Mouse (Mus musculus): ENCODE results near the gene Olfr835. TPM values are rescaled to one million over a fixed set of nuclear protein-coding genes. Genes with fewer than 3 reads are reported as not detected.

The Olfr835 gene
- polyA plus RNA-seq (2014; fragmentation: Nextera tagmentation; extraction: Ambion mirVana) = not detected in 2 replicates

DNA sequence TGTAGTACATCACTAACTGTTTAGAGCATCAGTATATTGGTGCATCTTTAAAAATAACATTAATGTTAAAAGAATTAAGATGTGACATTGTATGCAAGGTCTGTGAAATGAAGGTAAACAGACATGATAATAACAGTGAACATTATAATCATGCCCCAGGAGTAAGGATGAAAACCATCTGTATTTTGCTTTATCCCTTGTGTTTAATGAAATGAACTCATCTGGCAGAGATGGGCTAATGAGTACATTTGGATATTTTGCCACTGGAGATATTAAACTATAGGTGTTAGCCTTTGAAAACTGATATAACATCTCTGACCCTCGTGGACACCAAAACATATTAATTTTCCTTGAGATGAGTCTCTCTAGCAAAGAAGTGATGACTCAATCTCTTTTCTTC lies at the start of gene Olfr835:
Olfr835 (plus strand) TSS at position 301 of the 400 bp plus-strand sequence.
- DNase-seq (ENCODE audit: low spot score) = no peak
- 62% methylated on average over 1 of the region's 1 CpGs for WGBS
- 0 out of 2 replicates have a peak, but pooled peaks cover 4% of the 10 kb centered on the region for H3K9me3 ChIP-seq (ENCODE audit: control insufficient read depth, low read length)
- ATAC-seq (replicated peaks; ENCODE audit: low FRiP score, low TSS enrichment, low read depth) = no peak
- H3K4me1 ChIP-seq (replicated peaks; ENCODE audit: control insufficient read depth, insufficient read depth, low read length) = no peaks in the 10 kb centered on the region
- no peak within 1 kb of the TSS for H3K27ac ChIP-seq (ENCODE audit: low read depth)
- no peak within 1 kb of the TSS for H3K4me2 ChIP-seq (ENCODE audit: low read length)
- no peaks in the 10 kb centered on the region for H3K27me3 ChIP-seq (replicated peaks; ENCODE audit: control insufficient read depth, insufficient read depth, low read length)
- H3K9ac ChIP-seq (ENCODE audit: low read length) = no peak within 1 kb of the TSS
- no peaks in the 10 kb centered on the region for H3K36me3 ChIP-seq (ENCODE audit: control insufficient read depth, insufficient read depth, low read length)
- no peak within 1 kb of the TSS for H3K4me3 ChIP-seq (ENCODE audit: low read depth, low read length)

DNA sequence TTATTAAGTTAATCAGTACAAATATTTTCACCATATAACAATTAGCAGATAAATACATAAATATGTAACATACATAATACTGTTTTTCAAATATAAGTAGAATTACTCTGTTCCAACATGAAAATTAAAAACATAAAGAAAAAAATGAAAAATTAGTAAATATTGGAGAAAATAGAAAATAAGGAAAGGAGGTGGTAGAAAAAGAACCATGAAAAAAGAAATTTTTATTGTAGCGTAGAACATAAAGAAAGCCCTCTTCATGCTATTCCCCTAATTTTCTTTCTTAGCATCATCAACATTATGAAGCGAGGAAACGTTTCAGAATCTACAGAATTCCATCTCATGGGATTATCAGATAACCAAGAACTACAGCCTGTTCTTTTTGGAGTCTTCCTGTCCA lies 44.8 kb upstream of the Olfr835 start, which contains the start of gene Olfr834:
Olfr834 (plus strand) TSS at position 301 of the 400 bp plus-strand sequence.
- Histone ChIP-seq H3K4me3 (ENCODE audit: low read depth, low read length) (no peak within 1 kb of the TSS), H3K9me3 (ENCODE audit: control insufficient read depth, low read length) (peaks cover 3% of the 10 kb centered on the region; the same call in 1 of the 2 replicates), H3K27me3 (replicated peaks; ENCODE audit: control insufficient read depth, insufficient read depth, low read length) (no peaks in the 10 kb centered on the region), H3K27ac (ENCODE audit: low read depth) (no peak within 1 kb of the TSS), H3K4me2 (ENCODE audit: low read length) (no peak within 1 kb of the TSS), H3K36me3 (ENCODE audit: control insufficient read depth, insufficient read depth, low read length) (no peaks in the 10 kb centered on the region), H3K9ac (ENCODE audit: low read length) (no peak within 1 kb of the TSS), H3K4me1 (replicated peaks; ENCODE audit: control insufficient read depth, insufficient read depth, low read length) (no peaks in the 10 kb centered on the region)
- 86% methylated on average over 3 of the region's 3 CpGs for WGBS
- no peak for ATAC-seq (replicated peaks; ENCODE audit: low FRiP score, low TSS enrichment, low read depth)
- DNase-seq (ENCODE audit: low spot score) = no peak

DNA sequence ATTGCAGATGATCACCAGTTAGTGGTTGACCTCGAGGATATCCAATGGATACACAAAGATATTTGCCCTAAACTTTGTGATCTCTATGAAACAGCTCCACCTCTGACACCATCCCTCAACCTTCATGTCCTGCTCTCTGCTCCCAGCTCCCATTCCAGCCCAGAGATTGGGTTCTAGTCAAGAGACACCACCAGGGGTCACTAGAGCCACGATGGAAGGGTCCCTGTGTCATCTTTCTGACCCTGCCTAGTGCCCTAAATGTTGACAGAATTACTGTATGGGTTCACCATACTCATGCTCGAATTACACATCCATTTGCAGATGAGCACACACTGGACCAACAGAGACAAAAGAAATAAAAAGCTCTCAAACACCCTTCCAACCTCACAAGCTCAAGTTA lies 52.5 kb downstream of the Olfr835 start:
- no peaks in the 10 kb centered on the region for H3K36me3 ChIP-seq (ENCODE audit: control insufficient read depth, insufficient read depth, low read length)
- 32% methylated on average over 3 of the region's 3 CpGs for WGBS
- no peak overlapping the region for H3K4me2 ChIP-seq (ENCODE audit: low read length)
- H3K27me3 ChIP-seq (replicated peaks; ENCODE audit: control insufficient read depth, insufficient read depth, low read length) = no peaks in the 10 kb centered on the region
- no peak overlapping the region for H3K9ac ChIP-seq (ENCODE audit: low read length)
- no peaks in the 10 kb centered on the region for H3K4me1 ChIP-seq (replicated peaks; ENCODE audit: control insufficient read depth, insufficient read depth, low read length)
- H3K9me3 ChIP-seq (ENCODE audit: control insufficient read depth, low read length) = no peaks in the 10 kb centered on the region
- H3K27ac ChIP-seq (ENCODE audit: low read depth) = no peak overlapping the region
- ATAC-seq (replicated peaks; ENCODE audit: low FRiP score, low TSS enrichment, low read depth) = no peak
- no peak for DNase-seq (ENCODE audit: low spot score)
- H3K4me3 ChIP-seq (ENCODE audit: low read depth, low read length) = no peak overlapping the region

Other genes starting within 250 kb of the Olfr835 start
- gene Olfr828, start 213.2 kb upstream of the Olfr835 start, polyA plus RNA-seq (2014; fragmentation: Nextera tagmentation; extraction: Ambion mirVana) = not detected in 2 replicates
- not detected in 2 replicates for gene Olfr829, start 177.8 kb upstream of the Olfr835 start, polyA plus RNA-seq (2014; fragmentation: Nextera tagmentation; extraction: Ambion mirVana)
- gene Olfr830, start 158.0 kb upstream of the Olfr835 start, polyA plus RNA-seq (2014; fragmentation: Nextera tagmentation; extraction: Ambion mirVana) = not detected in 2 replicates
- not detected in 2 replicates for gene Olfr832, start 95.6 kb upstream of the Olfr835 start, polyA plus RNA-seq (2014; fragmentation: Nextera tagmentation; extraction: Ambion mirVana)
- not detected in 2 replicates for gene Olfr834, start 44.7 kb upstream of the Olfr835 start, polyA plus RNA-seq (2014; fragmentation: Nextera tagmentation; extraction: Ambion mirVana)
- gene Olfr836, start 87.6 kb downstream of the Olfr835 start, polyA plus RNA-seq (2014; fragmentation: Nextera tagmentation; extraction: Ambion mirVana) = not detected in 2 replicates
- 0.12 TPM in 1 of 2 replicates, not detected in the other for gene Olfr837, start 103.6 kb downstream of the Olfr835 start, polyA plus RNA-seq (2014; fragmentation: Nextera tagmentation; extraction: Ambion mirVana)
- not detected in 2 replicates for gene Olfr839-ps1, start 144.6 kb downstream of the Olfr835 start, polyA plus RNA-seq (2014; fragmentation: Nextera tagmentation; extraction: Ambion mirVana)
- gene Olfr843, start 219.3 kb downstream of the Olfr835 start, polyA plus RNA-seq (2014; fragmentation: Nextera tagmentation; extraction: Ambion mirVana) = not detected in 2 replicates

All from intestine, embryonic 14.5 days (tissue).